Mouse (Mus musculus) forebrain, postnatal 0 days (tissue): ENCODE data around the gene Zyx. TPM values are rescaled to one million over a fixed set of nuclear protein-coding genes. Genes with fewer than 3 reads are reported as not detected.
A peak's percentile ranks its signal among the peaks of the same experiment; 100 is the strongest.

Source experiments
- ATAC-seq: fragments of 200-750 bp; cut with Nextera tagmentation; 2 replicates; pipeline ENCODE4 v1.8.0; 2017; ENCODE audit warnings: mild to moderate bottlenecking, moderate library complexity
- DNase-seq: peaks from one replicate; pipeline ENCODE4 v3.0.0-alpha.2; 2015
- H3K27ac ChIP-seq: fragments of 300-500 bp; sonication (generic); 2 replicates; pipeline ENCODE4 v1.5.1; 2014; ENCODE audit warnings: low read depth, mild to moderate bottlenecking, antibody characterized with exemption, low read length, moderate library complexity, mixed read lengths
- H3K27me3 ChIP-seq: fragments of 300-500 bp; sonication (generic); 2 replicates; pipeline ENCODE4 v1.6.1; 2014; ENCODE audit warnings: mild to moderate bottlenecking, low read length, mixed read lengths; ENCODE audit not compliant: insufficient read depth
- H3K36me3 ChIP-seq: fragments of 300-500 bp; sonication (generic); 2 replicates; pipeline ENCODE4 v1.6.1; 2014; ENCODE audit warnings: mild to moderate bottlenecking, moderate library complexity; ENCODE audit not compliant: insufficient read depth
- H3K4me1 ChIP-seq: fragments of 300-500 bp; sonication (generic); 2 replicates; pipeline ENCODE4 v1.6.1; 2014; ENCODE audit warnings: antibody characterized with exemption; ENCODE audit not compliant: insufficient read depth
- H3K4me2 ChIP-seq: fragments of 300-500 bp; sonication (generic); 2 replicates; pipeline ENCODE4 v1.6.1; 2014; ENCODE audit warnings: low read depth, mild to moderate bottlenecking, moderate library complexity
- H3K4me3 ChIP-seq: fragments of 300-500 bp; sonication (generic); 2 replicates; pipeline ENCODE4 v1.5.1; 2014; ENCODE audit warnings: low read depth, low read length, mixed read lengths
- H3K9ac ChIP-seq: fragments of 300-500 bp; sonication (generic); 2 replicates; pipeline ENCODE4 v1.6.1; 2014; ENCODE audit warnings: mild to moderate bottlenecking
- H3K9me3 ChIP-seq: fragments of 300-500 bp; sonication (generic); 2 replicates; pipeline ENCODE4 v1.6.1; 2016; ENCODE audit warnings: low read length
- CTCF ChIP-seq: sonication (generic); IDR thresholded peaks from 2 replicates; pipeline ENCODE4 v1.5.1; 2016; ENCODE audit warnings: antibody characterized with exemption, control low read depth, low read depth
- WGBS: fragments of 180-500 bp; shearing (Covaris S2); extraction: QIAGEN DNeasy Blood & Tissue Kit; methylation state at CpG from one replicate; pipeline ENCODE4 v1.1.7; 2014; 5-methylcytosine and 5-hydroxymethylcytosine counted together
- polyA plus RNA-seq: library from polyadenylated mRNA; unstranded; fragments of >200 nt; fragmentation: Nextera tagmentation; extraction: Ambion mirVana; gene quantifications from 2 replicates; pipeline ENCODE4 v1.2.1, GENCODE M21; 2015
- total RNA-seq: library from RNA; depleted of rRNA; stranded (reverse); fragments of >200 nt; gene quantifications from 2 replicates; pipeline ENCODE4 v1.2.3, GENCODE M21; 2014

Zyx gene
- total and polyA plus RNA-seq, 2 experiments from 2014 or later: 35.6 to 51.6 TPM

GRCm38 (mm10) chr6:42369870-42370269 lies 20.4 kb downstream of the Zyx start:
- WGBS: under 1% methylated on average over 3 of the region's 3 CpGs
- TF ChIP-seq CTCF: no peak
- Histone ChIP-seq H3K9ac (no peak overlapping the region), H3K9me3 (no peaks in the 10 kb centered on the region), H3K27ac (no peak overlapping the region), H3K4me1 (0 out of 2 replicates have a peak, but pooled peaks cover 7% of the 10 kb centered on the region), H3K4me2 (no peak overlapping the region), H3K4me3 (no peak overlapping the region), H3K36me3 (no peaks in the 10 kb centered on the region), H3K27me3 (no peaks in the 10 kb centered on the region)
- no peak for ATAC-seq
- DNase-seq: no peak

- ATAC-seq: no peak
- Histone ChIP-seq H3K4me3 (no peak overlapping the region), H3K9me3 (no peaks in the 10 kb centered on the region), H3K9ac (no peak overlapping the region), H3K4me2 (no peak overlapping the region), H3K4me1 (0 out of 2 replicates have a peak, but pooled peaks cover 7% of the 10 kb centered on the region), H3K27me3 (no peaks in the 10 kb centered on the region), H3K36me3 (no peaks in the 10 kb centered on the region), H3K27ac (no peak overlapping the region)
- no peak for DNase-seq
- TF ChIP-seq CTCF: no peak
- 34% methylated on average over 4 of the region's 4 CpGs for WGBS
Measured at GRCm38 (mm10) chr6:42370630-42371363, 21.4 kb downstream of the Zyx start.

DNA sequence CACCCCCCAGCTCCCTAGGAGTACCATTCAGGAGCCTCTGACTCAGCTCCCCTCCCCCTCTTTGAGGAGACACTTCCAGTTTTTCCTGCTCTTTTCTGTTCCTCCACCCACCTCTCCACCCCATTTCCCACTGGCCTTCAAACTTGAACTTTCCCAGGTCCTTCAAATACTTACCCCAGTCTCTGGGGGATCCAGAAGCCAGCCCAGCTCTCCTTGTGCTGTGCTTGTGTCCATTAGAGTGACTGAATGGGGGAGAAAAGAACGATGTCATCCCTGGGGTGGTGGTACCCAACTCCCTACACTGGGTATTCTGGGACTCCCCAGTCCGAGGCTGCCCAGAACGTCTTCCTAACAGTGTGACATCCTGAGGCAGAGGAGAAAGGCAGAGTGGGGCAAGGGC lies 22.6 kb downstream of the Zyx start:
- H3K9ac ChIP-seq: no peak overlapping the region
- DNase-seq: no peak
- H3K4me1 ChIP-seq: 0 out of 2 replicates have a peak, but pooled peaks cover 7% of the 10 kb centered on the region
- H3K4me3 ChIP-seq: no peak overlapping the region
- no peak for ATAC-seq
- TF ChIP-seq CTCF: no peak
- no peak overlapping the region for H3K27ac ChIP-seq
- no peaks in the 10 kb centered on the region for H3K27me3 ChIP-seq
- no peak overlapping the region for H3K4me2 ChIP-seq
- no peaks in the 10 kb centered on the region for H3K9me3 ChIP-seq
- no peaks in the 10 kb centered on the region for H3K36me3 ChIP-seq
- WGBS: 11% methylated on average over 3 of the region's 3 CpGs

DNA sequence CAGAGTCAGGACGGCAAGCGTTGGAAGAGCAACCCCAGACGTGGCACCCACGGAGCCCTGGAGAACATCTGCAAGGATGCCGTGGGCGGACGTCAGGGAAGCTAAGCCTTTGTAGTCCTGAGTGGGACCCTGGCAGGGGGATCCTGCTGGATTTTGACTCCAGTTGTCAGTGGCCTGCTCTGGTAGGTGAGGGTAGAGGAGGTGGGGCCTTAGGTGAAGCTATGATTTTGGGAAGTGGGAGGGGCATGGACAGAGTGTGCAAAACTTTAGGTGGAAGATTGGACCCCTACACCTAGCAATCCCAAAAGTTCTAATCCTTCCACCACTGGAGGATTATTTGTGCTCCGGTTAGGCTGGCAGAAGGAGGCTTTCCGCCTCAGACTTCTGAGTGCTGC lies 23.0 kb downstream of the Zyx start:
- no peak for ATAC-seq
- H3K4me1 ChIP-seq: 0 out of 2 replicates have a peak, but pooled peaks cover 7% of the 10 kb centered on the region
- no peaks in the 10 kb centered on the region for H3K9me3 ChIP-seq
- H3K27ac ChIP-seq: no peak overlapping the region
- H3K4me2 ChIP-seq: no peak overlapping the region; the same call in 1 of the 2 replicates
- 30% methylated on average over 9 of the region's 9 CpGs for WGBS
- no peak for DNase-seq
- no peak overlapping the region for H3K9ac ChIP-seq
- H3K36me3 ChIP-seq: no peaks in the 10 kb centered on the region
- no peaks in the 10 kb centered on the region for H3K27me3 ChIP-seq
- H3K4me3 ChIP-seq: no peak overlapping the region
- TF ChIP-seq CTCF: no peak

DNA sequence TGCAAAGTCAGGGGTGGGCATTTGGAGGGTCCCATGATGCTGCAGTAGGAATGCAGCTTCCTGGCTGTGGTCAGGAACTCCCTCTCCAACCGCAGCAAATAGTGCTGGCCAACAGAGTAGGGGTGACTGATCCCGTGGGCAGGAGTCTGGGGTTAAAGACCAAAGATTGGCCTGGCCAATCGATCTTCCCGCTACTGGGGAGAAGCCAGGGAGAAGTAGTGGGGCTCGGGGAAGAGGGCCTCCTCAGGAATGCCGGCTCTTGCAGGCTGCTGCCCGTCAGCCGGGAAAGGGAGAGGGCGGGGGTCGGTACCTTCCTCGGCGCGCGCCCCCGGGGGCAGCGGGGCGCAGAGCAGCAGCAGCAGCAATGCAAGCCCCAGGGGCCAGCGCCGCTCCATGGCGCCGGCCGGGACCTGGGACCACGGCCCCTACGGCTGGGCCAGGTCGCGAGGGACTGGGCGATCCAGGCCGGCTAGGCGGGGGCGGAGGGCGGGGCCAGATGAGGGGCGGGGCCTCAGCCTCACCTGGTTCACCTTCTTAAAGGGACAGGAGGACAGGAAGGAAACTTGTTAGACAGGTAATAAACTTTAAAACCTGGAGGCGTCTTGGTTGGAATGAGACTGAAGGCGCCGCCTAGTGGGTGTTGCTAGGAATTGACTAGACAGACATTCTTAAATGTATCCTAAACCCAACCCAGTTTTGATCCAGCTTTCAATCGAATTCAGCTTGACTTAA lies 23.6 kb downstream of the Zyx start, which contains the start of gene Epha1:
TSS of gene Epha1 (minus strand) at position 453 of the 732 bp plus-strand sequence.
- peak within 1 kb of the TSS; percentile 89 for H3K4me2 ChIP-seq
- ATAC-seq: peak; percentile 66
- H3K9me3 ChIP-seq: no peaks in the 10 kb centered on the region
- peak; percentile 63 for TF ChIP-seq CTCF
- H3K36me3 ChIP-seq: no peaks in the 10 kb centered on the region
- H3K27ac ChIP-seq: no peak within 1 kb of the TSS
- peak; percentile 79 for DNase-seq
- 2% methylated on average over 35 of the region's 36 CpGs for WGBS
- peak within 1 kb of the TSS; percentile 28; the same call in 1 of the 2 replicates for H3K9ac ChIP-seq
- no peaks in the 10 kb centered on the region for H3K27me3 ChIP-seq
- H3K4me3 ChIP-seq: peak within 1 kb of the TSS; percentile 40
- H3K4me1 ChIP-seq: 0 out of 2 replicates have a peak, but pooled peaks cover 7% of the 10 kb centered on the region

DNA sequence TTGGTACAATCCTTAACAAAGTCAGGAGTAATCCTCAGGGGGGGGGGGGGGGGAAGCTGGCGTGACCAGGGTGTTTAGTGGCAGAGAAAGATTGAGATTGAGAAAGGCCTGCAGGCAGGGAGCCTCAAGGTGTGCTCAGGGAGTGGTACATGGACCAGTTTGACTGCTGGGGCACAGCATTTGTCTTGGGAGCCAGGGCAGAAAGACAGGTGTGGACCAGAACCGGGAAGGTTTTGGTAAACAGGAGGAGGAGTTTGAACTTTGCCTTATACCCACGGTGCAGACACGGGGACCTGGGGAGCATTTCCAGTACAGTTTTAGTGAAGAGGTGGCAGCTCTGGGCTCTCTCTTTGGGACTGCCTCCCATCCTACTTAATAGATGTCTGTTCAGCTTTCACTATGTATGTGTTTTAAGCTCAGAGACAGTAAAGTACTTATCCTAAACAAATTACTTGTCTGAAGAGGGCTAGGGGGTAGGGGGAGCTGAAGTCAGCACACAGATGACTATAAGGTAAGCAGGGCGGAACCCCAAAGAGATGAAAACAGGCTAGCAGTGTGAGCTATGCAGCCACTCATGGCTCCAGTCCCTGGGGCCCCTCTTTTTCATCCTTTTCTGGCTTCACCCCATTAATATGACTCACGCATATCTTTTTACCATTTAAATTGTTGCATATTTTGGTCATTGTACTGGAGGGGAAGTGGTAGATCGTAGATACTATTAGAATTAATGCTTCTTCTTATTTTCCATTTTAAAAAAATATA lies 24.4 kb downstream of the Zyx start:
- H3K9ac ChIP-seq: no peak overlapping the region
- no peaks in the 10 kb centered on the region for H3K36me3 ChIP-seq
- ATAC-seq: no peak
- 0 out of 2 replicates have a peak, but pooled peaks cover 7% of the 10 kb centered on the region for H3K4me1 ChIP-seq
- H3K4me3 ChIP-seq: peak overlapping the region; percentile 40
- TF ChIP-seq CTCF: no peak
- 45% methylated on average over 7 of the region's 7 CpGs for WGBS
- H3K4me2 ChIP-seq: peak overlapping the region; percentile 89
- DNase-seq: no peak
- no peaks in the 10 kb centered on the region for H3K9me3 ChIP-seq
- no peak overlapping the region for H3K27ac ChIP-seq
- no peaks in the 10 kb centered on the region for H3K27me3 ChIP-seq
